Mouse (Mus musculus): ENCODE measurements at regions not wholly inside any gene's neighbourhood (a gene's known extent, or its start where the extent isn't known, plus 50 kb on each side); places are given as distances from the start of the nearest gene placed in this dataset.

GRCm38 (mm10) chr15:18189622-18190308 is 629.0 kb upstream of the Cdh10 start:
- no peak overlapping the region for H3K4me2 ChIP-seq (replicated peaks)
- H3K4me1 ChIP-seq: peaks cover 5% of the 10 kb centered on the region; the same call in 1 of the 2 replicates
- H3K27me3 ChIP-seq: no peaks in the 10 kb centered on the region
- H3K27ac ChIP-seq: no peak overlapping the region
- no peaks in the 10 kb centered on the region for H3K36me3 ChIP-seq
- no peak overlapping the region for H3K9ac ChIP-seq
- H3K4me3 ChIP-seq: no peak overlapping the region
- H3K9me3 ChIP-seq: no peaks in the 10 kb centered on the region
- 0 out of 2 replicates have a peak, but pooled peaks have one; percentile 28 for ATAC-seq (ENCODE audit: low FRiP score, low read depth)
- 29% methylated on average over 5 of the region's 5 CpGs for WGBS

- Histone ChIP-seq H3K4me2 (replicated peaks) (no peak overlapping the region), H3K36me3 (no peaks in the 10 kb centered on the region), H3K27ac (no peak overlapping the region), H3K9me3 (no peaks in the 10 kb centered on the region), H3K4me3 (no peak overlapping the region), H3K9ac (no peak overlapping the region), H3K4me1 (peaks cover 5% of the 10 kb centered on the region; the same call in 1 of the 2 replicates), H3K27me3 (no peaks in the 10 kb centered on the region)
- WGBS: 81% methylated on average over 1 of the region's 1 CpGs
- no peak for ATAC-seq (ENCODE audit: low FRiP score, low read depth)
These were observed 628.3 kb upstream of the Cdh10 start for GRCm38 (mm10) chr15:18190490-18190889.

- no peak overlapping the region for H3K4me2 ChIP-seq (replicated peaks)
- H3K36me3 ChIP-seq: no peaks in the 10 kb centered on the region
- H3K4me3 ChIP-seq: no peak overlapping the region
- no peaks in the 10 kb centered on the region for H3K9me3 ChIP-seq
- no peaks in the 10 kb centered on the region for H3K4me1 ChIP-seq
- H3K27me3 ChIP-seq: no peaks in the 10 kb centered on the region
- H3K9ac ChIP-seq: no peak overlapping the region
- no peak overlapping the region for H3K27ac ChIP-seq
- 82% methylated on average over 2 of the region's 2 CpGs for WGBS
- no peak for ATAC-seq (ENCODE audit: low FRiP score, low read depth)
These were observed 607.6 kb upstream of the Cdh10 start for GRCm38 (mm10) chr15:18211102-18211501.

GRCm38 (mm10) chr15:18219913-18220312 is 598.8 kb upstream of the Cdh10 start:
- Histone ChIP-seq H3K4me3 (no peak overlapping the region), H3K36me3 (no peaks in the 10 kb centered on the region), H3K27ac (no peak overlapping the region), H3K4me2 (replicated peaks) (no peak overlapping the region), H3K4me1 (no peaks in the 10 kb centered on the region), H3K9ac (no peak overlapping the region), H3K9me3 (no peaks in the 10 kb centered on the region), H3K27me3 (no peaks in the 10 kb centered on the region)
- no peak for ATAC-seq (ENCODE audit: low FRiP score, low read depth)

All from limb, embryonic 13.5 days (tissue).